Mouse (Mus musculus) forebrain, embryonic 15.5 days (tissue): ENCODE results near the gene Tex12. TPM values are rescaled to one million over a fixed set of nuclear protein-coding genes. Genes with fewer than 3 reads are reported as not detected.

ENCODE experiments used
- ATAC-seq: fragments of 200-750 bp; cut with Nextera tagmentation; replicated peaks from 2 replicates; pipeline ENCODE4 v1.8.0; 2017; ENCODE audit warnings: mild to moderate bottlenecking, moderate TSS enrichment, moderate library complexity
- H3K27ac ChIP-seq: fragments of 300-500 bp; sonication (generic); replicated peaks from 2 replicates; pipeline ENCODE4 v1.5.1; 2015; ENCODE audit warnings: mild to moderate bottlenecking, inconsistent platforms
- H3K27me3 ChIP-seq: fragments of 300-500 bp; sonication (generic); 2 replicates; pipeline ENCODE4 v1.6.1; 2015; ENCODE audit warnings: inconsistent platforms
- H3K36me3 ChIP-seq: fragments of 300-500 bp; sonication (generic); 2 replicates; pipeline ENCODE4 v1.6.1; 2015; ENCODE audit warnings: mild to moderate bottlenecking, inconsistent platforms
- H3K4me1 ChIP-seq: fragments of 300-500 bp; sonication (generic); 2 replicates; pipeline ENCODE4 v1.6.1; 2015; ENCODE audit warnings: inconsistent platforms
- H3K4me2 ChIP-seq: fragments of 300-500 bp; sonication (generic); replicated peaks from 2 replicates; pipeline ENCODE4 v1.6.1; 2015; ENCODE audit warnings: mild to moderate bottlenecking, inconsistent platforms
- H3K4me3 ChIP-seq: fragments of 300-500 bp; sonication (generic); 2 replicates; pipeline ENCODE4 v1.5.1; 2015; ENCODE audit warnings: mild to moderate bottlenecking, inconsistent platforms
- H3K9ac ChIP-seq: fragments of 300-500 bp; sonication (generic); replicated peaks from 2 replicates; pipeline ENCODE4 v1.6.1; 2015; ENCODE audit warnings: mild to moderate bottlenecking, inconsistent platforms
- H3K9me3 ChIP-seq: fragments of 300-500 bp; sonication (generic); 2 replicates; pipeline ENCODE4 v1.6.1; 2016; ENCODE audit warnings: inconsistent platforms
- WGBS: fragments of 180-500 bp; shearing (Covaris S2); methylation state at CpG from one replicate; pipeline ENCODE4 v1.1.7; 2015; ENCODE audit warnings: mixed read lengths; 5-methylcytosine and 5-hydroxymethylcytosine counted together
- polyA plus RNA-seq: library from polyadenylated mRNA; unstranded; fragments of >200 nt; fragmentation: Nextera tagmentation; extraction: Ambion mirVana; gene quantifications from 2 replicates; pipeline ENCODE4 v1.2.1, GENCODE M21; 2015

The Tex12 gene
- polyA plus RNA-seq, 1 experiment from 2014 or later, result 0.19 TPM

DNA sequence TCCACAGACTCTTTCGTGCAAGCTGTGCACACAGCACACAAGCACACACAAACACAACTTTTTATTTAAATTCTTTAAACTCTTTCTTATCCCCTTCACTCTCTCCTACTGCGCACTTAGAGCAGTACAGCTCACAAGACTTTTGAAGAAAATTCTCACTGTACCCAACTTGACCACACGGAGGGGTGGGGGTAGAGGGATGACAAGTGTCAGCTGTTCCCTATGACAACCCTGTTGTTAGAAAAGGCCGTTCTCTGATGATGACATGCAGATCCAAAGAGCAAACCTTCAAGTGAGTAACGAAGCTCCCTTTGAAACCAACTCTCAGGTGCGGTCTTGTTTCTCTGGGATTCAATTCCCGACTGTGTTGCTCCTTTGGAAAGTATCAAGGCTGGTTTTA lies 33.3 kb downstream of the Tex12 start:
- peak; percentile 15; the same call in 1 of the 2 replicates for ATAC-seq
- no peaks in the 10 kb centered on the region for H3K36me3 ChIP-seq
- H3K4me1 ChIP-seq, result peaks cover 9% of the 10 kb centered on the region
- H3K4me2 ChIP-seq, result peak overlapping the region; percentile 59
- H3K27me3 ChIP-seq, result no peaks in the 10 kb centered on the region
- H3K27ac ChIP-seq, result 0 out of 2 replicates have a peak overlapping the region, but pooled peaks have one; percentile 88
- H3K9ac ChIP-seq, result peak overlapping the region; percentile 86
- H3K4me3 ChIP-seq, result peak overlapping the region; percentile 92
- no peaks in the 10 kb centered on the region for H3K9me3 ChIP-seq
- WGBS, result 47% methylated on average over 7 of the region's 7 CpGs

DNA sequence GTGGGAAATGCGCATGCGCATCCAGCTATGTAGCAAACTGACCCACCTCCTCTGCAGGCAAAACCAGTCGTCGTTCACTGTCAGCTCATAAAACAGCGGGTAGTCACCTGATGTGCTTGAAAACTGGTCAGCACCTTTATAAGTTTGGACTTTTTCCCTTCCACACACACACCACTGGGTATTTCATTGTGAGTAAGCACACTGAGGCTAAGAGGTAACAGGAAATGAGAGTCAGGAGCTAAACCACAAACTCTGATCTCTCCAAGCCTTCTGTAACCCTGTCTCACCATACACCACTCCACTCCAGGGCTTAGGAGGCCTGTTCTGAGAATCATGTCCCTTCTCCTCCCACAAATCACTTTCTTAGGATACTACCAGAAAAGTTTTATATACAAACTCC lies 35.5 kb downstream of the Tex12 start:
- H3K4me1 ChIP-seq, result peaks cover 9% of the 10 kb centered on the region
- no peak overlapping the region for H3K4me3 ChIP-seq
- H3K27me3 ChIP-seq, result no peaks in the 10 kb centered on the region
- H3K9ac ChIP-seq, result no peak overlapping the region
- no peak for ATAC-seq
- no peaks in the 10 kb centered on the region for H3K9me3 ChIP-seq
- no peak overlapping the region for H3K27ac ChIP-seq
- no peaks in the 10 kb centered on the region for H3K36me3 ChIP-seq
- WGBS, result 82% methylated on average over 5 of the region's 5 CpGs
- H3K4me2 ChIP-seq, result no peak overlapping the region

DNA sequence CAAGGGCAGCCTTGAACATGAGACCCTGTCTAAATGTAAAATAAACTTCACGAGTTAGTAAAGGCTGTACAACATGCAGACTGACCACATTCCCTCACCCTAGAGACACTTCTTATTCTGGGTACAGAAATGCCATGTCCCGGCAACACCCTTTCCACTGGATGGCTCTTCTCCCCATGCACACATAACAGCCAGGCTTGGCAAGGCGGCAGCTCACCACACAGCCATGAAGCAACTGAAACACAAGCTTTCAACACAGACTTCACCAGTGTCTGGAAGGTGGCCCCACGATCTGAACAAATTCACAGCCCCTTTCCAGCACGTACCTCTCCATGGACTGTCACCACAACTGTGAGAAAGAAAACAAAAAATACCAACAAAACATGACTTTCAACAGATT lies 36.2 kb downstream of the Tex12 start:
- no peak for ATAC-seq
- Histone ChIP-seq H3K9me3 (no peaks in the 10 kb centered on the region), H3K4me2 (no peak overlapping the region), H3K4me1 (peaks cover 9% of the 10 kb centered on the region), H3K9ac (no peak overlapping the region), H3K27ac (no peak overlapping the region), H3K27me3 (no peaks in the 10 kb centered on the region), H3K4me3 (no peak overlapping the region), H3K36me3 (no peaks in the 10 kb centered on the region)
- 91% methylated on average over 5 of the region's 5 CpGs for WGBS

DNA sequence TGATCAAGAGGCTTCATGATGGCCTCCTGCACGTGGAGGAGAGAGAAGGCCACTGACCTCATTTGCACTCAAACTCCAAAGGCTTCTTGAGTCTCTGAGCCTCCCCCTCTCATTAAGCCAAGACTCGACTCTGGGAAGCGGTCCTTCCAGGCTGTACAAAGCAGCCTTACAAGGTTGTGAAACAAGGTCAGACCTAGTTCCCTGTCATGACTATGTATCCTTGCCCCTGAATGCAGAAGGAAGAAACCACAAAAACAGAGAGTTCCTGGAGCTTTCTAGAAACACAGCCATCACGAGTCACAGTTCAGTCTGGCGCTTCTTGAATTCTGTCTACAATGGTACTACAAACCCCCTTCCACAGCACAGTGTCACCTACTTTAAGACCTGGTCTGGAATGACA lies 38.6 kb downstream of the Tex12 start:
- WGBS, result 82% methylated on average over 5 of the region's 5 CpGs
- H3K4me3 ChIP-seq, result no peak overlapping the region
- no peak overlapping the region for H3K9ac ChIP-seq
- ATAC-seq, result no peak
- H3K4me2 ChIP-seq, result no peak overlapping the region
- no peaks in the 10 kb centered on the region for H3K36me3 ChIP-seq
- H3K9me3 ChIP-seq, result no peaks in the 10 kb centered on the region
- H3K27ac ChIP-seq, result no peak overlapping the region
- H3K27me3 ChIP-seq, result no peaks in the 10 kb centered on the region
- peaks cover 4% of the 10 kb centered on the region for H3K4me1 ChIP-seq

DNA sequence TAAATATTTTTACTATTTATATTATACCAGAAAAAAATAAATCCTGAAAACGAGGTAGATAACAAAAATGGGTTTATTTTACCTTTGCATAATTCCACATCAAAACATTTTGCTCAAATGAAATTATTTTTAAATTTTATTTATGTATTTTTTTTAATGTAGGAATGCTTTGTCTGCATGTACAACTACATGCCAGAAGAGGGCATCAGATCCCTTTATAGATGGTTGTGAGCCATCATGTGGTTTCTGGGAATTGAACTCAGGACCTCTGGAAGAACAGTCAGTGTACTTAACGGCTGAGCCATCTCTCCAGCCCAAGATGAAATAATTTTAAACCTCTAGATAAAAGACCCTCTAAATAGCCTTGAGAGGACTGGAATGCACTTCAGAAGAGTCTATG lies 39.6 kb downstream of the Tex12 start:
- Histone ChIP-seq H3K4me1 (no peaks in the 10 kb centered on the region), H3K4me2 (no peak overlapping the region), H3K36me3 (no peaks in the 10 kb centered on the region), H3K27me3 (no peaks in the 10 kb centered on the region), H3K9me3 (no peaks in the 10 kb centered on the region), H3K27ac (no peak overlapping the region), H3K4me3 (no peak overlapping the region), H3K9ac (no peak overlapping the region)
- ATAC-seq, result no peak
- WGBS, result 57% methylated on average over 2 of the region's 2 CpGs

DNA sequence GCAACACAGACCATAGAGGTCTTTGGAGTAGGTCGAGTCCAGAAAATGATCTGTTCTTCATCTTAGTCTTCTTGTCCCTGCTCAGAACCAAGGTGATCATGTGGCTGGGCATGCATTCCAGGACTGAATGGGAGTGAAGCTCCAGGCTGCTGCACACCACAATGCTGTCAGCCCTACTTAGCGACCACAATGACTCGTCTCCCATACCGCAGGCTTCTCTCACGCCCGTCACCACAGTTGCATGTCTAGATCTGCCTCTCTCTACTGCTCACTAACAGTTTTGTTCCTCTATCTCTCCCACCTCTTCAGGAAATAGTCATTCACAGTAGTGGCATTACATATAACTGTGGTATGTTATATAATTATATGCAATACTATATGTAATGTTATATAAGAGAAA lies 40.4 kb downstream of the Tex12 start:
- Histone ChIP-seq H3K9ac (no peak overlapping the region), H3K27me3 (no peaks in the 10 kb centered on the region), H3K9me3 (no peaks in the 10 kb centered on the region), H3K27ac (no peak overlapping the region), H3K36me3 (no peaks in the 10 kb centered on the region), H3K4me2 (no peak overlapping the region), H3K4me1 (no peaks in the 10 kb centered on the region), H3K4me3 (no peak overlapping the region)
- 86% methylated on average over 6 of the region's 6 CpGs for WGBS
- no peak for ATAC-seq

DNA sequence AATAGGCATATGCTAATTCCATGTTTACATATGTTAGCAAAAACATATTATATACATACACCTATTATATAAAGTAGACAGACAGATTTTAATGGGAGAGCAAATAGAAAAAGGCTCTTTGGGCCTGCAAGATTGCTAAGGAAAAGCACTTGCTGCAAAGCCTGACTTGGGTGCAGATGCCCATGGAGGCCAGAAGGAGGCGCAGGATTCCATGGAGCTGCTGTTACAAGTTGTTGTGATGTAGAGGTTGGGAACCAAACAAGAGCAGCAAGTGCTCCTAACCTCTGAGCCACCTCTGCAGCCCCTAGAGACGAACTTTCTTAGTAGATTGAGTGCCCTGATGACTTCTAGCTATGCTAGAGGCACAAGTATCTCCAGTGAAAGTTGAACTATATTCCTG lies 42.3 kb downstream of the Tex12 start:
- ATAC-seq, result no peak
- Histone ChIP-seq H3K27me3 (no peaks in the 10 kb centered on the region), H3K4me1 (no peaks in the 10 kb centered on the region), H3K4me2 (no peak overlapping the region), H3K9me3 (no peaks in the 10 kb centered on the region), H3K36me3 (no peaks in the 10 kb centered on the region), H3K4me3 (no peak overlapping the region), H3K27ac (no peak overlapping the region), H3K9ac (no peak overlapping the region)
- 15% methylated on average over 2 of the region's 2 CpGs for WGBS

DNA sequence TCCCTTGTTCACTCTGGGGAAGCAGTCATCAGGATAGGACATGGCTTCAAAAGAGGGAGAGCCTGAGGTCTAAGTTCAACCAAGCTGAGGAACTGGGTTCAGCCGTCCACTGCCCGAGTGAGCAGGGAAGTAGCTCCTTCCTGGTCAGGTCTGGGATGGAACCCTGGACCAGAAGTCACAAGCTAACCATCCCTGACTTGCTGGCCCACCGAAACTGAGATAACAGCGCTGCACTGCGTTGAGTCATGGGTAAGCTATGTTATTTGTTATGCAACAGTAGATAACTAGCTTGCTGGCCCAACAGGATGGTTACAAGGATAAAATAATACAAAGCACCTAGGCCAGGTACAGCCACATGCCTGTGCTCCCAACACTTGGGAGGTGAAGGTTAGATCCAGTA lies 45.7 kb downstream of the Tex12 start:
- Histone ChIP-seq H3K36me3 (no peaks in the 10 kb centered on the region), H3K4me1 (no peaks in the 10 kb centered on the region), H3K27ac (no peak overlapping the region), H3K4me3 (no peak overlapping the region), H3K27me3 (no peaks in the 10 kb centered on the region), H3K9ac (no peak overlapping the region), H3K9me3 (no peaks in the 10 kb centered on the region), H3K4me2 (no peak overlapping the region)
- no peak for ATAC-seq
- WGBS, result 89% methylated on average over 5 of the region's 5 CpGs

DNA sequence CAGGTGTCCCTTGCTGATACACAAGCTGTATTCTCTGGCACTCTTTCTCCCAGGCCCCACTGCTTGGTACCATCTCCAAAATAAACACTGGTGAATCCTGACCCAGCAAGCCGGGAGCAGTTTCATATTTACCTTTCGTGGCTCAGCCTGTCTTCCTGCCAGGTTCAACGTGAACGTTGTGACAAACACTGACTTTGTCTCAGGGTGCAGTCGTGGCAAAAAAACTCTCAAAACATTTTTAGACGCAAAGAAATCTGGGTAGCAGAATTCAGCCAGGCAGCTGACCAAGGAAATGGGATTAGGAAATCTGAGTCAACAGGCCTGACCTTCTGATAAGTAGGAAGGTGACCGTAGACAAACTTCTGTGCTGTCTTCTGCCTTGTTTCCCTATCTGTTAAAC lies 53.6 kb downstream of the Tex12 start:
- Histone ChIP-seq H3K27me3 (no peaks in the 10 kb centered on the region), H3K36me3 (no peaks in the 10 kb centered on the region), H3K9me3 (no peaks in the 10 kb centered on the region), H3K4me2 (no peak overlapping the region), H3K4me1 (no peaks in the 10 kb centered on the region), H3K4me3 (no peak overlapping the region), H3K9ac (no peak overlapping the region), H3K27ac (no peak overlapping the region)
- no peak for ATAC-seq
- 84% methylated on average over 7 of the region's 7 CpGs for WGBS

Other genes with a start within 250 kb of the Tex12 start
- 108 and 113 TPM in 2 replicates for gene Rpl10-ps3, start 216.4 kb downstream of the Tex12 start, polyA plus RNA-seq
- 0.23 TPM in 1 of 2 replicates, not detected in the other for gene Plet1, start 66.8 kb downstream of the Tex12 start, polyA plus RNA-seq
- gene Pts, start 32.6 kb downstream of the Tex12 start, polyA plus RNA-seq, result 89.4 and 93.4 TPM in 2 replicates
- gene Il18, start 6.5 kb downstream of the Tex12 start, polyA plus RNA-seq, result 12.6 and 16.5 TPM in 2 replicates
- 0.36 and 0.43 TPM in 2 replicates for gene Bco2, start 6.1 kb downstream of the Tex12 start, polyA plus RNA-seq
- gene Sdhd, start 42.5 kb upstream of the Tex12 start, polyA plus RNA-seq, result 197 and 209 TPM in 2 replicates
- gene Timm8b, start 42.6 kb upstream of the Tex12 start, polyA plus RNA-seq, result 328 and 352 TPM in 2 replicates
- 3.6 and 5.8 TPM in 2 replicates for gene Pih1d2, start 56.0 kb upstream of the Tex12 start, polyA plus RNA-seq
- 22.8 and 23.3 TPM in 2 replicates for gene Nkapd1, start 56.1 kb upstream of the Tex12 start, polyA plus RNA-seq
- gene Dlat, start 98.5 kb upstream of the Tex12 start, polyA plus RNA-seq, result 41.4 and 43.9 TPM in 2 replicates
- 24.7 and 26.9 TPM in 2 replicates for gene Dixdc1, start 178.2 kb upstream of the Tex12 start, polyA plus RNA-seq
- 1.4 and 1.5 TPM in 2 replicates for gene 2310030G06Rik, start 185.2 kb upstream of the Tex12 start, polyA plus RNA-seq
- 13.1 and 14.1 TPM in 2 replicates for gene Cryab, start 190.0 kb upstream of the Tex12 start, polyA plus RNA-seq
- gene Hspb2, start 191.0 kb upstream of the Tex12 start, polyA plus RNA-seq, result 1.4 TPM in 1 of 2 replicates, not detected in the other
- 10.9 and 11.0 TPM in 2 replicates for gene Fdxacb1, start 206.9 kb upstream of the Tex12 start, polyA plus RNA-seq
- gene Alg9, start 213.7 kb upstream of the Tex12 start, polyA plus RNA-seq, result 48.3 and 50.3 TPM in 2 replicates
- gene 1110032A03Rik, start 214.2 kb upstream of the Tex12 start, polyA plus RNA-seq, result 46.5 and 55.9 TPM in 2 replicates